Mouse (Mus musculus): ENCODE measurements around the gene Spint2.
"Not testable (repeated sequence)": the region's sequence is repeated elsewhere in the genome, so short reads cannot be mapped to it uniquely, and the experiment has no call there.

Gene Spint2

GRCm38 (mm10) chr7:29244732-29245416 lies 36.8 kb downstream of the Spint2 start:
- peak; percentile 24 to 71 for DNase-seq (ENCODE audit: low spot score in 2 of 2)

GRCm38 (mm10) chr7:29238019-29238967 lies 43.4 kb downstream of the Spint2 start, which contains the start of gene Yif1b:
Yif1b (plus strand) TSS chr7:29238329.
- peak; percentile 98 to 99 for DNase-seq (ENCODE audit: low spot score in 2 of 2)

- peak in 1 of 2 experiments; percentile 14 for DNase-seq (ENCODE audit: low spot score in 2 of 2)
These were observed 44.1 kb downstream of the Spint2 start for GRCm38 (mm10) chr7:29237596-29237995.

GRCm38 (mm10) chr7:29236593-29236992 lies 45.1 kb downstream of the Spint2 start:
- DNase-seq (ENCODE audit: low spot score in 2 of 2): no peak

- DNase-seq (ENCODE audit: low spot score in 2 of 2): peak in 1 of 2 experiments; percentile 48
These were observed 47.1 kb downstream of the Spint2 start for GRCm38 (mm10) chr7:29234661-29235060.

GRCm38 (mm10) chr7:29233745-29234144 lies 48.0 kb downstream of the Spint2 start:
- no peak for DNase-seq (ENCODE audit: low spot score in 2 of 2)

GRCm38 (mm10) chr7:29232247-29233013 lies 49.3 kb downstream of the Spint2 start, which contains the start of gene Kcnk6:
Kcnk6 (minus strand) TSS chr7:29232515.
- DNase-seq (ENCODE audit: low spot score in 2 of 2): peak; percentile 25 to 48

GRCm38 (mm10) chr7:29231517-29231916 lies 50.2 kb downstream of the Spint2 start:
- DNase-seq (ENCODE audit: low spot score in 2 of 2): no peak

- no peak for DNase-seq (ENCODE audit: low spot score in 2 of 2)
These were observed 51.2 kb downstream of the Spint2 start for GRCm38 (mm10) chr7:29230560-29230959.

- DNase-seq (ENCODE audit: low spot score in 2 of 2): no peak
These were observed 53.5 kb downstream of the Spint2 start for GRCm38 (mm10) chr7:29228202-29228601.

- DNase-seq (ENCODE audit: low spot score in 2 of 2): no peak
These were observed 56.2 kb downstream of the Spint2 start for GRCm38 (mm10) chr7:29225520-29225919.

GRCm38 (mm10) chr7:29224756-29225394 lies 56.8 kb downstream of the Spint2 start:
- no peak for DNase-seq (ENCODE audit: low spot score in 2 of 2)

- no peak for DNase-seq (ENCODE audit: low spot score in 2 of 2)
These were observed 66.9 kb downstream of the Spint2 start for GRCm38 (mm10) chr7:29214846-29215245.

GRCm38 (mm10) chr7:29214236-29214635 lies 67.5 kb downstream of the Spint2 start:
- no peak for DNase-seq (ENCODE audit: low spot score in 2 of 2)

GRCm38 (mm10) chr7:29213675-29214082 lies 68.0 kb downstream of the Spint2 start, which contains the start of gene Catsperg1:
Catsperg1 (minus strand) TSS chr7:29214035.
- no peak for DNase-seq (ENCODE audit: low spot score in 2 of 2)

- not testable (repeated sequence) for DNase-seq (ENCODE audit: low spot score in 2 of 2)
These were observed 68.7 kb downstream of the Spint2 start for GRCm38 (mm10) chr7:29212775-29213560.

GRCm38 (mm10) chr7:29212199-29212765 lies 69.4 kb downstream of the Spint2 start:
- DNase-seq (ENCODE audit: low spot score in 2 of 2): no peak

- peak; percentile 69 to 87 for DNase-seq (ENCODE audit: low spot score in 2 of 2)
These were observed 70.1 kb downstream of the Spint2 start for GRCm38 (mm10) chr7:29211415-29212198.

GRCm38 (mm10) chr7:29211013-29211412 lies 70.7 kb downstream of the Spint2 start:
- DNase-seq (ENCODE audit: low spot score in 2 of 2): peak in 1 of 2 experiments; percentile 69

All from spleen, postnatal 10 days (tissue).